Mouse (Mus musculus) CD4-positive, CD25-positive, alpha-beta regulatory T cell, adult 4 months (primary cell): ENCODE measurements at regions not wholly inside any gene's neighbourhood (a gene's known extent, or its start where the extent isn't known, plus 50 kb on each side); places are given as distances from the start of the nearest gene placed in this dataset.

Source experiments
- ATAC-seq: one replicate; pipeline ENCODE4 v1.8.0; 2017

DNA sequence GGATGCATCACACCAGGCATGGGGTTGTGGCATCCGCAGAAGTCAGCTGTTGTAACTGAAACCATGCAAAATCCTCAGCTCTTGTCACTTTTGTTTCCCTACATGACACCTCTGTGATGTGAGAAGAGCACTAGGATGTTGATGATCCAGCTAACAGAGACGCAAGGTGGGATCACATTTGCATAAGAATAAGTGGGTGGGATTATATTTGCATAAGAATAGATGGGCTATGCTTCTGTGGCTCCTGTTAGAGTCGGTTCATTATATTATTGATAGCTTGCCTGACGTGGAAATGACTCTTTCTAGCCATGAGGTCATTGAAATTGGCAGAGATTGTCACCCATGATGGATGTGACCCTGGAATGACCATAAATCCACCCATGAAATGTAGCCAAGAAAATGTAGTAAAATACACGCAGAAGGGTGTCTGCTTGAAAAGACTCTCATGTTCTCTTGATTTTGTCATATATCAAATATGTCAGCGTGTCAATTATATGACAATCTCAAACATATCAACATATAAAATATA lies 102.2 kb upstream of the Arg1 start:
- ATAC-seq = no peak

- no peak for ATAC-seq
Measured at GRCm38 (mm10) chr10:25023601-25024157, 96.4 kb upstream of the Arg1 start.

GRCm38 (mm10) chr10:25023044-25023540 lies 95.8 kb upstream of the Arg1 start:
- ATAC-seq = no peak

GRCm38 (mm10) chr10:25018946-25019345 lies 91.7 kb upstream of the Arg1 start:
- ATAC-seq = no peak

DNA sequence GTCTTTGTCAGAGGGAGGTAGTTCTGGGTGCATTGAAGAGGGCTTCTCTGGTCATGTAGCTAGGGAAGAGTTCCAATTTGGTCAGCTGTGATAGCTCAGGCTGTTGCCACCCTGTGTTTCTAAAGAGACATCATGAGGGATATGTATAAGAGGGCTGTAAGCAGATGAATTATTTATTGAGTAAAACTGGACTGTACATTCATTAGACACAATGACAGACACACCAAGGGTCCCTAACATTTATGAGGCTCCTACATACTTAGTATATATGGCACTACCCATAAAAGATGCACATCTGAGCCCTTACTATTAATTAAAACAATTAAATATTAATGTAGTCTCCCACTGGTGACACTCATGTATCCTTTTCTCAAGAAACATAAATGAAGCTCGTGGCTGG lies 90.6 kb upstream of the Arg1 start:
- no peak for ATAC-seq

DNA sequence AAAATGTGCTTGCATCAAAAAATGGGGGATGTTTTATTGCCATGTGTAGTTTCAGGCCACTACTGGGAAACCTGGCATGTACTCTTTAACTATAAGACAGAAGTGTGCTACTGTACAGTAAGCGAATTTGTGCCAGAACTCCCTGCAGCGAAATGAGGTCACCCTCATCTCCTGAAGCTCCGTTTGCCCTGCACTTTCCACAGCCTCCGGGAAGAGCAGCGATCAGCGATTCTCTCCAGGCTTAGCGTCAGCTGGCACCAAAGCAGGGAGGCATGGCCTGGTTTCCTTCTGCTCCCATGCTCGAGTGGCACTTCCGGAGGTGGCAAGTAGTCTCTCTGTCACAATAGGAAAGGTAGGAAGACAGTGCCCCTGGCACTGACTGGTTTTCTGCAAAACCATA lies 88.8 kb upstream of the Arg1 start:
- ATAC-seq = no peak

- ATAC-seq = no peak
Measured at GRCm38 (mm10) chr10:25012129-25012528, 84.8 kb upstream of the Arg1 start.

DNA sequence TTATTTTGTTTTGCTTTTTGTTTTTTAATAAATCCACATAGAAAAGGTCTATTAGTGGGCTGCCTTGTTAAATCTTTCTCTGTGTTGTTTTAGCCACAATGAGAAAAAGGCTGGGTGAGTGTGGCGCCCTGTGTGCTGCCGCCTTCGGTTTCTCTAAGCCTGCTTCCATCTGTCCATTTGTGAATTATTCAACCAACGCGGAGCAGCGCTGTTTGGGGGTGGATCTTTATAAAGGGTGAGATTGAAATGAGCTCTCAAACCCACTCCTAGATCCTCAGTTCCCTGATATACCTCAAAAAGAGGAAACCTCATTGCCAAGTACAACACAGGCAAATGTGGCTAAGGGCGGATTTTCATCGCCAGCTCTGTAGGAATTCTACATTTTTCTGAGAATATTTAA lies 74.0 kb upstream of the Arg1 start:
- ATAC-seq = no peak

DNA sequence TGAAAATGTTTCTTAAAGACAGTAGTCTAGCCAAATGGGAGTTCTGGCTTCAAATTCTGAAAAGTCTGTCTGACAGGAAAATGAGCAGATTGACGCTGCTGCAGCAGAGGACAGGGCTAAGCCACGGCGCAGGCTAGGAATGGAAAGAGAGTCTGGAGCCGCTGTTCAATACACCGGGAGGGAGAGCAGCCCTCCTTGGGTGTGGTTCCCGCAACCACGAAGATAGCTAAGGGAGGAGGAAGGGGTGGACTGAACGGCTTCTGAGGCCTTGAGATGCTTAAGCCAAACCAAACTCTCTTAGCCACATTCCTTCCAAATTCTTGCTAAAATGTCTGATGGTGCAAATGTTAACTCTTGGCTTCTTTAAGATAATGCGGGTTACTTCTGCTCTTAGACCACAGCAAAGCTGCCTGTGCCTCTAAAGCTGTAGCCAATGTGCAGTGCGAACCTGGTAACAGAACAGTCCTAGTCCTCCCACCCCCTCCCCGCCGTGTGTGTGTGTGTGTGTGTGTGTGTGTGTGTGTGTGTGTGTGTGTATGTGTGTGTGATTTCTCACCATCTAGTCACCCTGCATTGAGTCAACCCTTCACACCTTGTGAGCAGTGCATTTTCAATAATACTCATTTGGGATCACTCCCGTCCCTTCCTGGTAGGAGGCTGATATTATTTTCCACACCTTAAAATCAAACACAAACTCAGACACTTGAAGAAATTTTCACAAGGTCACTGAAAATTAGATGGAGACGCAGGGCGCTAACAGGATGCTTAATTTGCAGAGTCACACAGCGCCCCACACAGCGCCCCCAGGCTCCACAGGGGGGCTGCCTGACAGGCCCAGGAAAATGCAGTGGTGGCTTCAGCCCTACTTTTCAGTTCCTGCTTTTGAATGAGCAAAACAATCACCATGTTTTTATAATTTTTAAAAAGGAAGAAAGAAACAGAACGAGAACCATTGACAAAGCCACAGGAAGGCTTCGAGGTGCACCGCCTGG lies 73.2 kb upstream of the Arg1 start:
- ATAC-seq = no peak

GRCm38 (mm10) chr10:24999807-25000206 lies 72.5 kb upstream of the Arg1 start:
- ATAC-seq = no peak

DNA sequence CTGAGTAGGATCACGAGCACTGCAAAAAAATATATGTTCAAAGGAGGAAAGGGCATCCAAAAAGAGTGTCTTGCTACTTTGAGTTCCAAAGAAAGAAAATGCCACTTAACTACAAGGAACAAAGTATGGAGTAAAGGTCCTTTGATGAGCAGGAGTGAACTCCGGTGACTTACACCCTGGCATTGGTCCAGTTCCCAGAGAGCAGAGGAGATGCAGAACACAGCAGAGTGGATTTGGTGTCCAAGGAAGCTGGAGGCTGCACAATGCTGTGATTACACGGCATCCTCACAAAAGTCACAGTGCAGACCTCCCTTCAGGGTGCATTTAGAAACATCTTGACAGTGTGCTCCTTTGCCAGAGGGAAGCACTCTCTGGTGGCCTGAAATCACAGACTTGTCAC lies 70.4 kb upstream of the Arg1 start:
- ATAC-seq = no peak

GRCm38 (mm10) chr10:24995751-24996150 lies 68.5 kb upstream of the Arg1 start:
- no peak for ATAC-seq

DNA sequence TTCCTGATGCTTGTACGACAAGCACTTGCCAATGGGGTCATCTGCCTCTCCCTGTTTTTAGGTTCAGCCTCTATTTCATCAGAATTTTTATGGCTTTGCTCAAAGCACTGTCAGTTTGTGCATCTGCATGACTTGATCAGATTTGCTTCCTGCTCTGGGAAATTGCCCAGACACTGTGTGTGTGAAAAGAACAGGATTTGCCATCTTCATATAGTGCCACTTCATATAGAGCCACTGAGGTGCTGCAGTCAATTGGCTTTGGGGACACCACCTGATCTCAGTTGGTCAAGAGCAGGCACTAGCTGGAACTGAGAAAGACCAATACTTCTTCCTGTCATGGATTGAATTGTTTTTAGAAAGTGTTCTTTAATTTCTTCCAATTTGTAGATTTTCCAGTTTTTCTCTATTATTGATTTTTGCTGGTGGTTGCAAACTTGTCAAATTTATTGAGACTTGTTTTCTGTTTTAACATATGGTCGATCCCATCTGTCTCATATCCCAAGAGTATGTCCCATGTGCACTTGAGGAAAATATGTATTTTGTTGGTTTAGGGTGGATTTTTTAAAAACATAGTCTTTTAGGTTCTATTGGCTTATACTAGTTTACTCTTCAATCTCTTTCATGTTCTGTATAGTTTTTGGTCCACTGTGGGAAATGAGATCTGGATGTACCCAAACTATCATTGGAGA lies 62.8 kb upstream of the Arg1 start:
- no peak for ATAC-seq

GRCm38 (mm10) chr10:24984801-24985200 lies 57.5 kb upstream of the Arg1 start:
- ATAC-seq = no peak

DNA sequence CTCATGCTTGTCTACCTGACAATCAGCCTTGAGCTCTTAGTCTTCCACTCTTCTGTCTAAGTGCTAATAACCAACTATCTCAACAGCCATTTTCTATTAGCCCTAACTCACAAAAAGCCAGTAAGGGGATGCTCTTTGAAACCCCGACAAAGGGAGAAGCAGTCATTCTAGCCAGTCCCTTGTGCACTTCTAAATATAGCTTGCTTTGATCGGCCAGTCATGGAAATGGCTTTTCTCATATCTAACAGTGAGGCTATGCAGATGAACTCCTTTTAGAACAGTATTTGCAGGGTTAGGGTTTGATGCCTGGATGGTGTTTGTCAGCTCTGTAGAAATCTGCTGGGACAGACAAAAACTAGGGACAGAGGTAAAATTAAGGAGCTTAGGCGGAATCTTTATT lies 54.5 kb upstream of the Arg1 start:
- ATAC-seq = no peak
